Mouse (Mus musculus): ENCODE measurements around the gene Olfr873.
"Not testable (repeated sequence)": the region's sequence is repeated elsewhere in the genome, so short reads cannot be mapped to it uniquely, and the experiment has no call there.

The Olfr873 gene

GRCm38 (mm10) chr9:20298232-20298631, at the start of gene Olfr873:
Olfr873 (plus strand) TSS chr9:20298532.
- DNase-seq: no peak

GRCm38 (mm10) chr9:20282051-20282450, 16.3 kb upstream of the Olfr873 start, which contains the start of gene Olfr39:
Olfr39 (plus strand) TSS chr9:20282351.
- no peak for DNase-seq

GRCm38 (mm10) chr9:20295562-20295961, 2.8 kb upstream of the Olfr873 start:
- not testable (repeated sequence) for DNase-seq

- DNase-seq: no peak
These were observed 37.7 kb downstream of the Olfr873 start, which contains the start of gene Olfr18 for GRCm38 (mm10) chr9:20335994-20336393. Olfr18 (minus strand) TSS chr9:20336094.

GRCm38 (mm10) chr9:20348501-20348900, 50.2 kb downstream of the Olfr873 start:
- DNase-seq: no peak
